Mouse (Mus musculus) left cerebral cortex, postnatal 25 days (tissue): ENCODE measurements around the gene Mical2. TPM values are rescaled to one million over a fixed set of nuclear protein-coding genes. Genes with fewer than 3 reads are reported as not detected.

Source experiments
- DNase-seq, 2 experiments: peaks; one replicate each; pipeline ENCODE4 v3.0.0; 2022; ENCODE audit warnings: low spot score in 2 of 2, mixed read lengths in 1 of 2
- intact Hi-C: fragments of 180-260 bp; cut with DNase I; formaldehyde crosslinking; loops from one replicate; pipeline ENCODE4 v1.15.1; 2025
- total RNA-seq, 2 experiments: library from RNA; stranded (reverse); gene quantifications; 2 replicates each; pipeline ENCODE4 v1.2.3; 2021

The Mical2 gene
- 100 to 1,000 TPM; 610 to 744 TPM for total RNA-seq

GRCm38 (mm10) chr7:112225615-112226262 lies at the start of gene Mical2:
TSS of gene Mical2 (plus strand) at chr7:112225856.
- DNase-seq: peak; percentile 92 to 96
- intact Hi-C loops: loop anchor here (2.0 to 5.0 kb wide), 3 partner anchors 43 to 107 kb away; no protein-coding TSS in a partner anchor

- peak in 1 of 2 experiments; percentile 70 for DNase-seq
- intact Hi-C loops: no loop called here
These were observed 49.0 kb upstream of the Mical2 start for GRCm38 (mm10) chr7:112176627-112177026.

- peak; percentile 88 to 91 for DNase-seq
- intact Hi-C loops: loop anchor here (1.0 kb wide), 2 partner anchors 57 to 95 kb away; no protein-coding TSS in a partner anchor
These were observed 45.4 kb upstream of the Mical2 start for GRCm38 (mm10) chr7:112180235-112180705.

GRCm38 (mm10) chr7:112183258-112183841 lies 42.3 kb upstream of the Mical2 start:
- DNase-seq: peak; percentile 91 to 98
- intact Hi-C loops: loop anchor here (2.0 kb wide), 2 partner anchors 43 to 185 kb away; no protein-coding TSS in a partner anchor

- no peak for DNase-seq
- intact Hi-C loops: no loop called here
These were observed 41.0 kb upstream of the Mical2 start for GRCm38 (mm10) chr7:112184519-112185225.

- intact Hi-C loops: no loop called here
These were observed 40.4 kb upstream of the Mical2 start for GRCm38 (mm10) chr7:112185226-112185745.

GRCm38 (mm10) chr7:112186871-112187270 lies 38.8 kb upstream of the Mical2 start:
- DNase-seq: no peak
- intact Hi-C loops: no loop called here

More at GRCm38 (mm10) chr7:112185226-112185745, 40.4 kb upstream of the Mical2 start:
- no peak for DNase-seq

GRCm38 (mm10) chr7:112187536-112188459 lies 37.9 kb upstream of the Mical2 start:
- DNase-seq: no peak
- intact Hi-C loops: no loop called here

- peak in 1 of 2 experiments; percentile 89 for DNase-seq
- intact Hi-C loops: no loop called here
These were observed 33.4 kb upstream of the Mical2 start for GRCm38 (mm10) chr7:112192237-112192636.

GRCm38 (mm10) chr7:112192778-112193177 lies 32.9 kb upstream of the Mical2 start:
- intact Hi-C loops: no loop called here
- DNase-seq: no peak

GRCm38 (mm10) chr7:112194286-112194685 lies 31.4 kb upstream of the Mical2 start:
- intact Hi-C loops: no loop called here
- no peak for DNase-seq

GRCm38 (mm10) chr7:112197461-112197860 lies 28.2 kb upstream of the Mical2 start:
- intact Hi-C loops: no loop called here
- DNase-seq: no peak

- no peak for DNase-seq
- intact Hi-C loops: no loop called here
These were observed 26.3 kb upstream of the Mical2 start for GRCm38 (mm10) chr7:112199343-112199742.

GRCm38 (mm10) chr7:112200761-112201160 lies 24.9 kb upstream of the Mical2 start:
- no peak for DNase-seq
- intact Hi-C loops: no loop called here

GRCm38 (mm10) chr7:112202194-112202593 lies 23.5 kb upstream of the Mical2 start:
- DNase-seq: peak in 1 of 2 experiments; percentile 87
- intact Hi-C loops: no loop called here

GRCm38 (mm10) chr7:112202843-112203242 lies 22.8 kb upstream of the Mical2 start:
- intact Hi-C loops: no loop called here
- DNase-seq: peak in 1 of 2 experiments; percentile 91

GRCm38 (mm10) chr7:112203937-112204336 lies 21.7 kb upstream of the Mical2 start:
- intact Hi-C loops: loop anchor here (1.0 kb wide), 2 partner anchors 19 to 35 kb away; no protein-coding TSS in a partner anchor
- DNase-seq: no peak

- intact Hi-C loops: loop anchor here (1.0 kb wide), 2 partner anchors 19 to 35 kb away; no protein-coding TSS in a partner anchor
These were observed 21.2 kb upstream of the Mical2 start for GRCm38 (mm10) chr7:112204380-112204963.

More at GRCm38 (mm10) chr7:112204380-112204963, 21.2 kb upstream of the Mical2 start:
- peak in 1 of 2 experiments; percentile 90 for DNase-seq
